Mouse (Mus musculus) brain, embryonic 14.5 days (tissue): ENCODE measurements around the gene Slc35b3.

ENCODE experiments used
- CTCF ChIP-seq: fragments of 200-500 bp; IDR thresholded peaks from 2 replicates; pipeline ENCODE4 v1.5.1; 2012; ENCODE audit warnings: inconsistent platforms, mild to moderate bottlenecking, moderate library complexity, borderline replicate concordance; ENCODE audit not compliant: insufficient read depth, insufficient read length; ENCODE audit errors: extremely low read depth
- POLR2A ChIP-seq: fragments of 200-500 bp; IDR thresholded peaks from 2 replicates; pipeline ENCODE4 v1.6.1; 2012; ENCODE audit warnings: mild to moderate bottlenecking, inconsistent platforms, borderline replicate concordance; ENCODE audit not compliant: poor library complexity, insufficient read depth, insufficient read length, severe bottlenecking; ENCODE audit errors: extremely low read depth

- no peak for TF ChIP-seq CTCF
- TF ChIP-seq POLR2A: no peak
Measured at GRCm38 (mm10) chr13:38945767-38946166, 14.9 kb downstream of the Slc35b3 start.
